Mouse (Mus musculus) heart, postnatal 0 days (tissue): Measurements from ENCODE around the gene Sprn.

Experiments
- CTCF ChIP-seq: IDR thresholded peaks from 2 replicates; pipeline ENCODE4 v1.5.1; 2016; ENCODE audit warnings: antibody characterized with exemption, control low read depth, low read depth
- EP300 ChIP-seq: IDR thresholded peaks from 2 replicates; pipeline ENCODE4 v1.6.1; 2016; ENCODE audit warnings: antibody characterized with exemption, low read depth

- TF ChIP-seq EP300 (no peak), CTCF (no peak)
Measured at GRCm38 (mm10) chr7:140125278-140126021, 29.2 kb downstream of the Sprn start.
